Mouse (Mus musculus): ENCODE data around the gene Zfp111. TPM values are rescaled to one million over a fixed set of nuclear protein-coding genes. Genes with fewer than 3 reads are reported as not detected.

Zfp111 gene
- polyA plus RNA-seq (2012; rRNA removed): 2.0 and 2.8 TPM in 2 replicates

DNA sequence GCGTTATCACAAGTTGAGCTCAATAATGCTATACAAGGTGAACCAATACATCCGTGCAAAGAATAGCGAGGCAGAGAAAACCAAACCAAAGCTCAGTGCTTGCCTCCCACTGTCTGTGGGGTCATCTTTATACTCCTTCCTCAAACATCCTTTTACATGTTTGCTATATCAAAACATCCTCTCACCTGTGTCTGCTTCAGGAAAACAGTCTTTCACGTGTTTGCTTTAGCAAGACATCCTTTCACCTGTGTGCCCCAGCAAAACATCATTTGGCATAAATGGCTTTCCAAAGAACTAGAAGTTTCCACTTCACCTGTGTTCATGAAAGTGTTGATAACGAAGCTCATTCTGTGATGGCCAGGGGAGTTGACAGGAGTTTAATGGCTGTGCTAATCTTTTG is at the start of gene Zfp111:
Gene Zfp111 (minus strand): TSS at position 101 of the 400 bp plus-strand sequence.

DNA sequence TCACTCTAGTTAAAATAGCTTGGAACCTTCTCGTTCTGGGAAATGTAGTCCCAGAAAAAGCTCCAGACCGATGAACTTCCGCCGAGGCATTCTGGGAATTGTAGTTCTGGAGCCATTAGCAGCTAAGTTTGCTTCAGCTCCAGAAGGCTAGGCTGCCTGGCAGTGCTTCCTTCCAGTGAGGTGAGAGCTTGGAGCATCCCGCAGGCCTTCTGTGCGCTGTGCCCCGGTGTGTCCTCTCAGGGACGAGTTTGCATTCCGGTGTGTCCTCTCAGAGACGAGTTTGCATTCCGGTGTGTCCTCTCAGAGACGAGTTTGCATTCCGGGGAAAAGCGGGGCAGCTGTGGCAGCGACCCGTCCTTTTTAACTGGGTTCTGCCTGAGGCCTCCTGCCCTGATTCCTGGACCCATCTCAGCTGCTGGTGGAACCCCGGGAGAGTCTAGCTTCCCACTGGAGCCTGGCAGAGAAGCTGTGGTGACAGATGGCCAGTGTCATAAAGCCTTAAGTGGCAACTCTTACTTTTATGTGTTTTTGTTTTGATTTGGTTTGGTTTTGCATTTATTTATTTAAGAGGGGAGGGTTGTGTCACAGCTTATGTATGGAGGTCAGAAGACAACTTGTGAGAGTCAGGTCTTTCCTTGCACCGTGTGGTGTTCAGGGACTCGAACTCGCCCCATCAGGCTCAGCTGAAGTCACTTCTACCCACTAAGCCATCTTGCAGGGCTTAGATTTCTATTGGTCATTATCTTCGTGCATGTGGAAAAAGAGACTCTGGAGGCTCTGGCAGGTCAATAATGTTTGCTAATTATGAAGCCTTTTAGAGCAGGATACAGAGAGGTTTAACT is 43.6 kb upstream of the Zfp111 start, which contains the start of gene Zfp108:
Gene Zfp108 (plus strand): TSS at position 162 of the 842 bp plus-strand sequence.

DNA sequence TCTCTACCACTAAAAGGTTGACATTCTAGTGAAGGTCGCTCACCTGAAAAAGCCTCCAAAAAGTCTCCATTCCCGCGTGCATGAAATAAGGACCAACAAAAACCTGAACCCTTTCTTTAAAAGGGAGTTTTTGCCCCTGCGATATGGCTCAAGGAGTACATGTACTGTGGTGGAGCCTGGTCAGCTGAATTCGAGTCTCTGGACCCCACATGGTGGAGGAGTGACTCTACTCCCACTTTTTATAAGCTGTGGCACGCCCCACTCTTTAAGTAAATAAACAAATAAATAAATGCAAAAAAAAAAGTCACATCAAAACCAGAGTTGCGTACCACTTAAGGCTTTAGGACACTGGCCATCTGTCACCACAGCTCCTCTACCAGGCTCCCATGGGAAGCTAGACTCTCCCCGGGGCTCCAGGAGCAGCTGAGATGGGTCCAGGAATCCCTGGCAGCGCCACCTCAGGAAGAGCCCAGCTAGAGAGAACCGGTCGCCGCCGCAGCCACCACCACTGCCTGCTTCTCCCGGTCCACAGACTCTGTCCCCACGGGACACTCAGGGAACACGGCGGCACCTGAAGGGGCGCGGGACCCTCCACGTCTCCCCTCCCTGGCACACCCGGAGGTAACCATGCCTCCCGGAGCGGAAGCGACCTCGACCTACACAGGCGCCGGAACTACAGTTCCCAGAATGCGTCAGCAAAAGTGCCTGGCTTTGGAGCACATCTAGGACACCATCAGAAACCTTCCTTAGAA is 26.0 kb upstream of the Zfp111 start, which contains the start of gene Zfp109:
Gene Zfp109 (minus strand): TSS at position 521 of the 752 bp plus-strand sequence.

DNA sequence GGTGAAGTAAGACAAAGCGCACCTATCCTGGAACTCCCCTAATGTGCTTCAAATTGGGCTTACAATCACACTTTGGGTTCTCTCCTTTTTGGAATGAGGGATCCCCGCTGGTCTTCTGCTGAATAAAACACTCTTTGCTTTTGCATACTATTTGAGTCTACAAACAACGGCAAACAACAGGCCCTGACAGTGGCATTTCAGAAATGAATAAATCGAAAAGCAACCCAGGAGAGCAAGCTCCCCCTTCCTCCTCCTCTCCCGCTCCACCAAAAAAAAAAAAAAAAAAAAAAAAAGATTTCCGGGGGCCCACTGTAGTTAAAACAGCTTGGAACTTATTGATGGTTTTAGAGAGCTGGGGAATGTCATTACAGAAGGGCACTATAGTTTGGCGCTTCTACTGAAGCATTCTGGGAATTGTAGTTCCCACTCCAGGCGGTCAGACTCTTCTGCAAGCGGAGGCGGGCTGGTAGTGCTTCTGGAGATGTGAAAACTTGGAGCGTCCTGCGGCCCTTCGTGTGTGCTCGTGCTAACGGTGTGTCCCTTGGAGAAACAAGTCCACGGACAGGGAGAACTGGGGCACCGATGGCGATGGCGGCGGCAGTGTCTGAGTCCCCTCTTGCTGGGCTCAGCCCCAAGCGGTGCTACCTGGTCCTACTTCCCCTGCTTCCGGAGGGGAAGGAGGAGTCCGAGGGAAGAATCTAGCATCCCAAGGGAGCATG is 36.5 kb downstream of the Zfp111 start, which contains the start of gene Zfp114:
Gene Zfp114 (plus strand): TSS at position 443 of the 719 bp plus-strand sequence.

Other genes starting within 250 kb of the Zfp111 start
- gene Vmn1r181, start 236.8 kb downstream of the Zfp111 start, polyA plus RNA-seq (2012; rRNA removed): not detected in 2 replicates
- not detected in 2 replicates for gene V1rd19, start 209.8 kb downstream of the Zfp111 start, polyA plus RNA-seq (2012; rRNA removed)
- not detected in 2 replicates for gene Vmn1r183, start 158.2 kb downstream of the Zfp111 start, polyA plus RNA-seq (2012; rRNA removed)
- 17.2 and 18.5 TPM in 2 replicates for gene Zfp180, start 129.5 kb downstream of the Zfp111 start, polyA plus RNA-seq (2012; rRNA removed)
- gene Zfp112, start 99.1 kb downstream of the Zfp111 start, polyA plus RNA-seq (2012; rRNA removed): 2.7 TPM in 2 replicates
- 6.5 and 8.0 TPM in 2 replicates for gene Zfp235, start 77.3 kb downstream of the Zfp111 start, polyA plus RNA-seq (2012; rRNA removed)
- 0.72 and 0.81 TPM in 2 replicates for gene Zfp114, start 36.4 kb downstream of the Zfp111 start, polyA plus RNA-seq (2012; rRNA removed)
- 1.6 and 2.5 TPM in 2 replicates for gene Zfp109, start 26.1 kb upstream of the Zfp111 start, polyA plus RNA-seq (2012; rRNA removed)
- 2.1 and 2.2 TPM in 2 replicates for gene Zfp108, start 43.4 kb upstream of the Zfp111 start, polyA plus RNA-seq (2012; rRNA removed)
- 1.7 and 2.2 TPM in 2 replicates for gene Zfp93, start 59.0 kb upstream of the Zfp111 start, polyA plus RNA-seq (2012; rRNA removed)
- gene Zfp61, start 89.8 kb upstream of the Zfp111 start, polyA plus RNA-seq (2012; rRNA removed): 6.8 and 7.4 TPM in 2 replicates
- 8.5 and 9.3 TPM in 2 replicates for gene Zfp94, start 105.2 kb upstream of the Zfp111 start, polyA plus RNA-seq (2012; rRNA removed)
- gene Tescl, start 122.5 kb upstream of the Zfp111 start, polyA plus RNA-seq (2012; rRNA removed): 0.52 and 0.53 TPM in 2 replicates
- not detected in 2 replicates for gene Lypd5, start 137.8 kb upstream of the Zfp111 start, polyA plus RNA-seq (2012; rRNA removed)
- 26.2 and 26.4 TPM in 2 replicates for gene Kcnn4, start 158.8 kb upstream of the Zfp111 start, polyA plus RNA-seq (2012; rRNA removed)
- gene Smg9, start 188.2 kb upstream of the Zfp111 start, polyA plus RNA-seq (2012; rRNA removed): 57.8 and 74.7 TPM in 2 replicates
- 0.09 and 0.11 TPM in 2 replicates for gene Irgc1, start 240.9 kb upstream of the Zfp111 start, polyA plus RNA-seq (2012; rRNA removed)